Mouse (Mus musculus): ENCODE data around the gene Kif3c.
A peak's percentile ranks its signal among the peaks of the same experiment; 100 is the strongest.

The Kif3c gene

GRCm38 (mm10) chr12:3425375-3426341 is 60.7 kb downstream of the Kif3c start:
- peak in 1 of 2 experiments; percentile 24 for DNase-seq

- peak; percentile 100 for DNase-seq
Measured at GRCm38 (mm10) chr12:3426530-3427034, 61.6 kb downstream of the Kif3c start, which contains the start of gene Asxl2. Asxl2 (plus strand) TSS chr12:3426857.

- peak; percentile 71 to 90 for DNase-seq
Measured at GRCm38 (mm10) chr12:3427067-3427889, 62.3 kb downstream of the Kif3c start.

- DNase-seq: no peak
Measured at GRCm38 (mm10) chr12:3427891-3428775, 63.2 kb downstream of the Kif3c start.

- DNase-seq: peak; percentile 49
Measured at GRCm38 (mm10) chr12:3429681-3430442, 64.9 kb downstream of the Kif3c start.

- peak in 1 of 2 experiments; percentile 6 for DNase-seq
Measured at GRCm38 (mm10) chr12:3430443-3430753, 65.5 kb downstream of the Kif3c start.

- DNase-seq: no peak
Measured at GRCm38 (mm10) chr12:3430985-3431384, 66.1 kb downstream of the Kif3c start.

- DNase-seq: no peak
Measured at GRCm38 (mm10) chr12:3433736-3434135, 68.8 kb downstream of the Kif3c start.

- DNase-seq: peak in 1 of 2 experiments; percentile 40
Measured at GRCm38 (mm10) chr12:3436446-3436845, 71.5 kb downstream of the Kif3c start.

GRCm38 (mm10) chr12:3437815-3438214 is 72.9 kb downstream of the Kif3c start:
- no peak for DNase-seq

- no peak for DNase-seq
Measured at GRCm38 (mm10) chr12:3440916-3441315, 76.0 kb downstream of the Kif3c start.

- no peak for DNase-seq
Measured at GRCm38 (mm10) chr12:3441361-3441760, 76.4 kb downstream of the Kif3c start.

- DNase-seq: no peak
Measured at GRCm38 (mm10) chr12:3453554-3453953, 88.6 kb downstream of the Kif3c start.

Data from kidney, postnatal 25 days (tissue).